Mouse (Mus musculus) adrenal gland, adult 8-10 months (tissue): Measurements from ENCODE around the gene Pbxip1. TPM values are rescaled to one million over a fixed set of nuclear protein-coding genes. Genes with fewer than 3 reads are reported as not detected.
"Not testable (repeated sequence)": the region's sequence is repeated elsewhere in the genome, so short reads cannot be mapped to it uniquely, and the experiment has no call there.

ENCODE experiments used
- DNase-seq: peaks from one replicate; pipeline ENCODE4 v3.0.0; 2022
- total RNA-seq, 4 experiments: library from RNA; stranded (reverse); gene quantifications; 2 replicates each; pipeline ENCODE4 v1.2.4; 2022

The Pbxip1 gene
- total RNA-seq, 4 experiments from 2014 or later = 57.0 to 119 (median 81.5) TPM

- DNase-seq = no peak
These were observed 26.8 kb upstream of the Pbxip1 start for GRCm38 (mm10) chr3:89409701-89410100.

GRCm38 (mm10) chr3:89410864-89411263, 25.6 kb upstream of the Pbxip1 start:
- no peak for DNase-seq

- DNase-seq = peak; percentile 99
These were observed 24.8 kb upstream of the Pbxip1 start, which contains the start of gene Flad1 for GRCm38 (mm10) chr3:89411490-89412393. Gene Flad1 (minus strand): TSS chr3:89411870.

- no peak for DNase-seq
These were observed 20.3 kb upstream of the Pbxip1 start for GRCm38 (mm10) chr3:89416158-89416557.

GRCm38 (mm10) chr3:89417131-89417530, 19.4 kb upstream of the Pbxip1 start:
- DNase-seq = no peak

- no peak for DNase-seq
These were observed 18.7 kb upstream of the Pbxip1 start for GRCm38 (mm10) chr3:89417840-89418169.

GRCm38 (mm10) chr3:89418170-89418860, 18.2 kb upstream of the Pbxip1 start, which contains the start of the genes Cks1b and Shc1:
Gene Cks1b (minus strand): TSS chr3:89418383.
Gene Shc1 (plus strand): TSS chr3:89418443.
- DNase-seq = peak; percentile 98

- DNase-seq = peak; percentile 83
These were observed 17.6 kb upstream of the Pbxip1 start for GRCm38 (mm10) chr3:89418861-89419250.

GRCm38 (mm10) chr3:89419571-89419970, 16.9 kb upstream of the Pbxip1 start:
- peak; percentile 69 for DNase-seq

- DNase-seq = no peak
These were observed 16.5 kb upstream of the Pbxip1 start for GRCm38 (mm10) chr3:89419981-89420380.

- DNase-seq = no peak
These were observed 16.1 kb upstream of the Pbxip1 start for GRCm38 (mm10) chr3:89420421-89420820.

- DNase-seq = peak; percentile 84
These were observed 15.3 kb upstream of the Pbxip1 start for GRCm38 (mm10) chr3:89421002-89421774.

GRCm38 (mm10) chr3:89421810-89422473, 14.6 kb upstream of the Pbxip1 start:
- DNase-seq = no peak

GRCm38 (mm10) chr3:89422556-89423205, 13.8 kb upstream of the Pbxip1 start:
- DNase-seq = no peak

GRCm38 (mm10) chr3:89424416-89425140, 11.9 kb upstream of the Pbxip1 start:
- no peak for DNase-seq

- DNase-seq = no peak
These were observed 11.4 kb upstream of the Pbxip1 start for GRCm38 (mm10) chr3:89425141-89425525.

- no peak for DNase-seq
These were observed 10.6 kb upstream of the Pbxip1 start for GRCm38 (mm10) chr3:89425876-89426275.

GRCm38 (mm10) chr3:89429021-89429420, 7.5 kb upstream of the Pbxip1 start:
- not testable (repeated sequence) for DNase-seq

GRCm38 (mm10) chr3:89430171-89431159, 6.0 kb upstream of the Pbxip1 start, which contains the start of gene Pygo2:
Gene Pygo2 (plus strand): TSS chr3:89430214.
- peak; percentile 96 for DNase-seq

- DNase-seq = no peak
These were observed 3.9 kb upstream of the Pbxip1 start for GRCm38 (mm10) chr3:89432606-89433005.
